Mouse (Mus musculus): ENCODE data around the gene Cracr2b. TPM values are rescaled to one million over a fixed set of nuclear protein-coding genes. Genes with fewer than 3 reads are reported as not detected.

Cracr2b gene
- polyA plus RNA-seq, 1 experiment = 24.0 TPM

GRCm38 (mm10) chr7:141454967-141455551, 5.8 kb upstream of the Cracr2b start, which contains the start of gene Pnpla2:
Gene Pnpla2, plus strand, starts transcription at chr7:141455198.
- DNase-seq (ENCODE audit: low spot score) = peak; percentile 88

DNA sequence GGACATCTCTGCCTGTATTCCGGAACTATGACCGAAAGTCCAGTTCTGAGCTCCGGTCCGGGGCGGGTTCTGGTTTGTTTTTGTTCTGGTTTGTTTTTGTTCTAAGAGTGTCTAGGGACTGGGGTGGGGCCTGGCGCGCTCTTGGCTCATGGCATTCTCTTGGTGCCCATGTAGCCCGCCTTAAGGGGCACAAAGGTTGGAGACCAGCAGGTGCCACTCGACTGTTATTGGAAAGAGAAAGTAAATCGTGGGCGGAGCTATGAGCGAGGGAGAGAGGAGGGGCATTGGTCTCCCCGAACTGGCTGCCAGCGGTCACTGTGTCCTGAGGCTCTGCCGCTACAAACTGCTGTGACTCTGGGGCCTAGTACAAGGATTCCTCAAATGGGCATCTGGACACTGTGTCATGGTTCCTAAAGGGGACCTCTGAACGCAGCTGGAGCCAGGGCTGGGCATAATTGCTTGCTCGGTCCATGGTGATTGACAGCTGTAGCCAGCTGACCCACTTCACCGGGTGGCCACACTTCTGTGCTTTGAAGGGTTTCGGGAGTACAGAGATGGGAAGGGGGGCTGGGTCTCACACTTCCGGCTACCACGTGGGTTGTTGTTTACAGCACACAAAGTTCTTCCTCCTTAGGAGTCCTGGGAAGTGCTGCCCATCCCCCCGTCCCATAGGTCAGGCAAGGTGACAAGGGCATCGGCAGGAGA, 5.1 kb upstream of the Cracr2b start:
- DNase-seq (ENCODE audit: low spot score) = peak; percentile 63

- peak; percentile 30 for DNase-seq (ENCODE audit: low spot score)
Observed at GRCm38 (mm10) chr7:141456739-141457138, 4.2 kb upstream of the Cracr2b start.

- DNase-seq (ENCODE audit: low spot score) = no peak
Observed at GRCm38 (mm10) chr7:141457236-141457635, 3.7 kb upstream of the Cracr2b start.

DNA sequence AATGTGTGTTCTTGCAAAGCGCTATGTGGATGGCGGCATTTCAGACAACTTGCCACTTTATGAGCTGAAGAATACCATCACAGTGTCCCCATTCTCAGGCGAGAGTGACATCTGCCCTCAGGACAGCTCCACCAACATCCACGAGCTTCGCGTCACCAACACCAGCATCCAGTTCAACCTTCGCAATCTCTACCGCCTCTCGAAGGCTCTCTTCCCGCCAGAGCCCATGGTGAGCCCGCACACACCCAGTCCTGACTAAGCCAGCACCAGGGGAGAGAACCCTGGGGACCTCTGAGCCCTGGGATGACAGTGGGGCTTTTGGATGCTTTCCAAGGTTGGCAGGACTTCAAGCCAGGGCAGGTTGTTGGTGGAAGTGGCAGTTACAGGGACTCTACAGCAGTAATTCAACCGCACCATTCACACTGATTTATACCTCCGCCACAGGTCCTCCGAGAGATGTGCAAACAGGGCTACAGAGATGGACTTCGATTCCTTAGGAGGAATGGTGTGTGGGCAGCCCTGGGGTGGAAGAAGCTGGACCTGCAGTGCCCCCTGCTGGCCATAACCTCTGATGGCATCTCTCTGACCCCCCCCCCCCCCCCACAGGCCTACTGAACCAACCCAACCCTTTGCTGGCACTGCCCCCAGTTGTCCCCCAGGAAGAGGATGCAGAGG, 2.8 kb upstream of the Cracr2b start:
- DNase-seq (ENCODE audit: low spot score) = peak; percentile 23

- no peak for DNase-seq (ENCODE audit: low spot score)
Observed at GRCm38 (mm10) chr7:141458661-141459060, 2.2 kb upstream of the Cracr2b start.

- DNase-seq (ENCODE audit: low spot score) = no peak
Observed at GRCm38 (mm10) chr7:141459301-141459711, 1.6 kb upstream of the Cracr2b start.

DNA sequence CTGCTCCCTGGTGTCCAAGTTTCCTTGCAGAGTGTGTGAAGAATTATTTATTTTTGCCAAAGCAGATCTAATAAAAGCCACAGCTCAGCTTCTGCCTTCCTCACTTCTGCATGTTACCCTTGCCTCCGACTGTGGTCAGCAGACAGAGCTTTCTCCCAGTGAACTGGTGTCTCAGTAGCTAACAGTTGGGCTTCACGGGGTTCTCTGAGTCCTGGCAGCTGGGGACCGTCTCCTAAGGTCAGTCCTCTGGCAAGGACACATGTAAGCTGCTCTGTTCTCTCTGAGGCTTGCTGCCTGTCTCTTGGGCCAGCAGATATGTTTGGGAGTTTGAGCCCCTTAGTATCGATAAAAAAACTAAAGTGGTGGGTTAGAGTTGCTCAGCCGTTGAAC, 898 bp upstream of the Cracr2b start:
- DNase-seq (ENCODE audit: low spot score) = no peak

DNA sequence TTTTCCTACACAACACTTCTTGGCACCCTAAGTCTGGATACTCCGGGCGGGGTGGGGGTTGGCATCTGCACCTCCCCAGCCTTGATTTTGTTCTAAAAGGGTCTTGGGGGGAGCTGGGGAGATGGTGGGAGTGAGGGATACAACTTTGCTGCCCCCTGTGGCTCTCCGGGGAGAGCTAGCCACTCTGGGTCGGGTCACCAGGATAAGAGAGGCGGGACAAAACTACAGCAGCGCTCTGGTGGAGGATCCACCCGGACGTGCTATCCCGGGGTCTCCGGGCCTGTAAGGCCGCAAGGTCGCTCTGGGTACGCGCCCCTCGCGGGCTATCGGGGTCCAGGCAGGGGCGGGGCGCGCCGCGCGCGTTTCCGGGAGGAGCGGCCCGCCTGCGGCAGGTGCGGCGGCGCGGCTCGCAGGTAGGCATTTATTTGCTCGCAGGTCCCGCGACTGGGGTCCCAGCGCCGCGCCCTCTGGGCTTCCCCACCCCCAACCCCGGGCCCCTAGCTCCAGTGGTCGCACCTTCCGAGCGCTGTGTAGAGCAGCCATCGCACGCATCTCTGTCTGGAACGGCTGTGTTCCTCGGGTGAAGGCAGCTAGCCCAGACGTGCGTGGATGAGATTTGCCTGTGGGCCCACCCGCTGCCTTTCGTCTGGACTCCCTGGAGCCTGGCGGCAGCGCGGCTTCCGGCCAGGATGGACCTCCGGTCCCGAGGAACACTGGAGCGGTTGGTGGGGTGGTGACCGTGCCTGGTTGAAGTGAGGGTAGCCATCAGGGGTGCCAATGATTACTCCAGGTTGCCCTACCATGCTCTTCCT, 833 bp downstream of the Cracr2b start:
- peak; percentile 24 for DNase-seq (ENCODE audit: low spot score)

- DNase-seq (ENCODE audit: low spot score) = peak; percentile 26
Observed at GRCm38 (mm10) chr7:141462333-141462821, 1.5 kb downstream of the Cracr2b start.

DNA sequence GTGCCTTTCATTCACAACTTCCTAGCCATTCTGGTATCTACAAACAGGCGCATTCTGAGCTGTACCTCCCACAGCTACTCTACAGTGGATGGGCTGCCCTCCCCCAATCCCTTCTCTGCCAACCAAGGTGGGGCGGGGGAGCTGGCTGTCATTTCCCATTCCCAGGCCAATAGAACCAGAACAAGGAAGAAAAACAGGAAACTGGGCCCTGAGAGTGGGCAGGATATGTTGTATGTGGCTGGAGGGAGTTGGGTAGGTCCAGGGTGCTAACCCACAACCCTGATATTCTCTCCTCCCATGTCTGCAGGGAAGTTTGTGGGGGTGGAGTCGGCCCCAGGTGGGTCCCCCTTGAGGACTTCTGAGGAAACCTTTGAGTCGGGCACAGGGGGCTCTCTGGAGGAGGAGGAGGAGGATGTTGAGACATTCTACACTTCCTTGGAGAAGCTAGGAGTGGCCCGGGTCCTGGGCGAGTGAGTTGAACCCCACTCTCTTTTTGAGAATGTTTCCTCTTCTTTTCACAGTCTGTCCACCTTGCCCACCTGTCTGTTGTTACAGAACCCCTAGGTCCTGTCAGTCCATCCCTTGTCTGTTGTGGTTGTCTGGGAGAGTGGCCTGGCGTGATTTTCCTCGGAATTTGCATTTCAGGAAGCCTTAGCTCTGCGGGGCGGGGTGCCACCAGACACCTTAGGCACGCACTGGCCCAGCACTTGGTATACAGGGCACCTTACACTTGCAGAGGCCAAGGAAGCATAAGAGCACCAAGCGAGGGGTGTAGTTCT, 3.1 kb downstream of the Cracr2b start:
- no peak for DNase-seq (ENCODE audit: low spot score)

DNA sequence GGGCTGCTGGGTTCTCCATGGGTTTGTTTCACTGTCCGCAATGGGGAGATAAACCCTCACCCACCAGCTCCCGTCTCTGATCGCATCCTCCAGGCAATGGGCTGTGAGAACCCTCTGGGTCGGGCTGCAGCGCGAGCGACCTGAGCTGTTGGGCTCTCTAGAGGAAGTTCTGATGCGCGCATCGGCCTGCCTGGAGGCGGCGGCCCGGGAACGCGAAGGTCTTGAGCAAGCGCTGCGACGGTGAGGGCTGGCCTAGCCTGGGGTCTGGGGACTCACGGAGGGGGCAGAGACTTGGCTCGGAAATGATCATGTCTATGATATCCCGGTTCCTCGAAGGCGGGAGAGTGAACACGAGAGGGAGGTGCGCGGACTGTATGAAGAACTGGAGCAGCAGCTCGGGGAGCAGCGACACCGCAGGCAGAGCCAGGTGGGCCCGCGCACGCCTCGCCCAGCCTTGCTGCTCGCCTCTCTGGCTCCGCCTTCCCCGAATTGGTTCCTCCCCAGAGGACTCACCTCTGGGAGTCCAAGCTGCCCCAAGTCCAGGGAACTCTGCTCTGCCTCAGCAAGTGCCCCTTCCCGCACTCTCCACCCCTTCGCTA, 3.8 kb downstream of the Cracr2b start:
- DNase-seq (ENCODE audit: low spot score) = no peak

- DNase-seq (ENCODE audit: low spot score) = no peak
Observed at GRCm38 (mm10) chr7:141465388-141466044, 4.6 kb downstream of the Cracr2b start.

DNA sequence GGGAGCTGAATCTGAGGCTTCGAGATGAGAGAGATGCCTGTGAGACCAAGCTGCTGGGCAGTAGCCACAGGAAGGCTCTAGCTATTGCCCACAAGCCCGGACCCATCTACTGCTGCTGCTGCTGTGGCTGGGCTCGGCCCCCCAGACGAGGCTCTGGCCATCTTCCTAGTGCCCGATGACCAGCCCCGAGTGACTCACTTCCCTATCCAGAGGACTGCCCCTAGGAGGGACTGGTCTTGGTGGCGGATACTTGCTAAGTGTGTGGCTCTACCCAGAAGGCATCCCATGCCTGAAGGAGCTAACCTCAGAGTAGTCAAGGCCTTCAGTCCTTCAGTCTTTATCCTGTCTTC, 5.1 kb downstream of the Cracr2b start:
- no peak for DNase-seq (ENCODE audit: low spot score)

DNA sequence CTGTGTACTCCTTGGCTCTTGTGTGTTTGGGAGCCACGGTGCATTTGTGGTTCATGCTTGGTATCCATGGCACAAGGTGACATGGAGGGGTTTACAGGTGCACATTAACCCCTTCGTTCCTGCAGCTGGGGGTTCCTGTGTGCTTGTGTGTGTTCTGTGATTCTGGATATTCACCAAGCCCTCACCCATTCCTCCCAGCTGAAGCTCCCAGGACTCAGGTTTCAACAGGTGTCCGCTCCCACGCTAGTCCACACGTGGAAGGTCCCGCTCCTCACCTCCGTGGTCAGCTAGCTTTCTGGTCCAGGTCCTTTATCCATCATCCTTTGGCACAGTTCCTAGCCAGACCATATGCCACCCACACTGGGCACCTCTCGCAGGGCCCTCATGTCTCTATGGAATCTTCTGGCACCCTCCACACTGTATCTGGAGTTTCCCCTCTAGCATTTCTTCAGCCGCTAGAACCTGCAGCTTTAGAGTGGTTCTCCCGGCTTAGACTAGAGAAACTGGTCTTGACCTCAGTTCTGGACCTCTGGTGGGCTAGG, 5.8 kb downstream of the Cracr2b start:
- no peak for DNase-seq (ENCODE audit: low spot score)

DNA sequence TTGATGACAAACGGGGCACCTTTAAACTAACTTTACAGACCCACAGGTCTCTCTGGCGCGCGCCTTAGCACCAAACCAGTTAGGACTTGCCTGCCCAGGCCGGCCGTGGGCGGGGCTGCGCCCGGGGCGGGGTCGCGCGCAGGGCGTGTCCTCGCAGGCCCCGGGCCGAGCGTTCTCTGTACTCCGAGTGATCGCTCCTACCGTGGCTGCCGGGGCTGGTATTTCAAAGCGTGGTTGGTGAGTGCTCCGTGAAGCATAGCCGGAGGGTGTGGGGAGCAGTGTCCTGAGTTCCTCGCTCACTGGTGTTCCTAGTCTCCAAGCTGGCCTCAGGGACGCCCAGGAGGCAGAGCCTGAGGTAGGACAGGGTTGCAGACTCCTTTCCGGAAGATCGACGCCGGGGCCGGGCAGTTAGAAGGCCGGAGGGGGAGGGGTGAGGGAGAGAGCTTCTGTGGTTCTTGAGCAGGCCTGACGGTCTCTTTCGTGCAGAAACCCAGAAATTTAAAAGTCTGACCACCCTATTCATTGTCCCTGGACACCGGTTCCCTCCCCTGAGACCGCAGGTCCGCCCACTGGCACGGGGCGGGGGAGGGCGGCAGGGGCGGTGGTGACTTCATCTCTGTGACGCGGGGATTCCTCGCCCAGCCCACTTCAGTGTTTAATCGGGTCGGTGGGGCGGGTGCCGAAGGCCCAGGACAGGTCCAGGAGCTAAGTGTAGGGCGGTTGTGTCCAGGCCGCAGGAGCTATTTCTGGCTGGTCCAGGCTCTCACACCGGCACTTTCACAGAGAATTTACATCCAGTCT, 6.5 kb downstream of the Cracr2b start, which contains the start of gene Cd151:
TSS of gene Cd151 (plus strand) at position 163 of the 801 bp plus-strand sequence.
- DNase-seq (ENCODE audit: low spot score) = peak; percentile 88

GRCm38 (mm10) chr7:141468164-141468521, 7.2 kb downstream of the Cracr2b start:
- DNase-seq (ENCODE audit: low spot score) = no peak

DNA sequence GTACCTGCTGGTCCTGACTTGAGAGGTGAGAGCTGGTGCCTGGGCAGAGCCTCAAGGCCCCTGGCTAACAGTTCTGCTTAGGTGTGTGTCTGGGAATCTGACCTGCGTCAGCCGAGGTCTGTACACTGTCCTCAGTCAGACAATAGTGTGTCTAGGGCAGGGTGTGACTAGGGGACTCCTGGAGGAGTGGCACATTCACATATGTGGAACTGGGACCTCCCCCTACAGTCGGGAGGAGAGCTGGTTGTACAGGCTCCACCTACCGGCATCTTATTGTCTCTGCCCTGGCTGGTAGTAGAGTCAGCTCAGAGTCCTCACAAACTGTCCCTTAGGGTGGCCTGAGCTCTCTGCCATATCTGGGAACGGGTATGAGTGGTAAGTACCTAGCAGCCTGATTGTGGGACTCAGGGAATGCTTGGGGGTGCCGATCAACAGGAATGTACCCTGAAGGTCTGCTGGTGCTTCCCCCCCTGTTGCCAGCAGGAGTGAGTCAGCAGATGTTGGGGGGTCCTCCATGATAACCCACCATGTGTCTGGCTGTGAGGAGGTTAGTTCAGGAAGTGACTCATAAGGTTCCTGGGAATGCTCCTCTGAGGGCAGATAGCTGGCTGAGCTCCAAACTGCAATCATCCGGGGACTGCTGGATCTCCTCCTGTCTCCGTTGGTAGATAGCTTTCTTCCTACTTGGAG, 7.8 kb downstream of the Cracr2b start:
- peak; percentile 38 for DNase-seq (ENCODE audit: low spot score)

DNA sequence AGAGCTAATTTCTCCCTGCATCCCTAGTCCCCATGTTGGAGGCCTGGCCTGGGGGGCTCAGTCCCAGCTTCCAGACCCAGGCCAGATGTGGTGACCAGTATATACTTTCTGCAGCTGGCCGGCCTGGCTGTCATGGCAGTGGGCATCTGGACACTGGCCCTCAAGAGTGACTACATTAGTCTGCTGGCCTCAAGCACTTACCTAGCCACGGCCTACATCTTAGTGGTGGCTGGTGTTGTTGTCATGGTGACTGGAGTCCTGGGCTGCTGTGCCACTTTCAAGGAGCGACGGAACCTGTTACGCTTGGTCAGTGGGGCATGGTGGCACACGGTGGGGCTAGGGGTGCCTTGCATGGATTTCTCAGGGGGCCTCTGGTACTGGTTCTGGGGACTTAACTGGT, 8.5 kb downstream of the Cracr2b start:
- DNase-seq (ENCODE audit: low spot score) = no peak

Measured in urinary bladder, adult 2 months (tissue).